Mouse (Mus musculus) testis, adult 2 months (tissue): ENCODE measurements around the gene Mpnd. TPM values are rescaled to one million over a fixed set of nuclear protein-coding genes. Genes with fewer than 3 reads are reported as not detected.

Experiments
- H3K27ac ChIP-seq: fragments of 200-500 bp; 2 replicates; pipeline ENCODE4 v1.5.1; 2012; ENCODE audit warnings: low read depth, low read length; ENCODE audit not compliant: control insufficient read depth, insufficient read depth
- H3K27me3 ChIP-seq: fragments of 200-500 bp; 2 replicates; pipeline ENCODE4 v1.6.1; 2012; ENCODE audit warnings: mild to moderate bottlenecking, low read length, moderate library complexity; ENCODE audit not compliant: control insufficient read depth, insufficient read depth
- H3K36me3 ChIP-seq: fragments of 200-500 bp; 2 replicates; pipeline ENCODE4 v1.6.1; 2012; ENCODE audit warnings: mild to moderate bottlenecking, low read length; ENCODE audit not compliant: control insufficient read depth, insufficient read depth
- H3K4me1 ChIP-seq: fragments of 200-500 bp; 2 replicates; pipeline ENCODE4 v1.6.1; 2012; ENCODE audit warnings: low read length; ENCODE audit not compliant: control insufficient read depth, insufficient read depth
- H3K4me3 ChIP-seq: fragments of 200-500 bp; 2 replicates; pipeline ENCODE4 v1.5.1; 2012; ENCODE audit warnings: low read depth, mild to moderate bottlenecking, low read length, moderate library complexity, mixed read lengths; ENCODE audit not compliant: control insufficient read depth
- CTCF ChIP-seq: fragments of 200-500 bp; IDR thresholded peaks from 2 replicates; pipeline ENCODE4 v1.5.1; 2012; ENCODE audit warnings: low read depth, mild to moderate bottlenecking, inconsistent platforms, low read length, moderate library complexity; ENCODE audit not compliant: control insufficient read depth, insufficient read depth, insufficient replicate concordance
- POLR2A ChIP-seq: fragments of 200-500 bp; IDR thresholded peaks from 2 replicates; pipeline ENCODE4 v1.6.1; 2012; ENCODE audit warnings: low read depth, mild to moderate bottlenecking, inconsistent platforms, low read length, moderate library complexity; ENCODE audit not compliant: control insufficient read depth
- polyA plus RNA-seq: library from polyadenylated mRNA; depleted of rRNA; stranded (reverse); fragments of >200 nt; gene quantifications from 2 replicates; pipeline ENCODE4 v1.2.3, GENCODE M21; 2012; rRNA removed

Mpnd gene
- polyA plus RNA-seq, result 12.7 and 13.1 TPM in 2 replicates

- H3K4me1 ChIP-seq, result peaks cover 34% of the 10 kb centered on the region
- TF ChIP-seq CTCF, result no peak
- TF ChIP-seq POLR2A, result no peak
- H3K27me3 ChIP-seq, result no peaks in the 10 kb centered on the region
- no peaks in the 10 kb centered on the region for H3K36me3 ChIP-seq
- H3K4me3 ChIP-seq, result no peak within 1 kb of the TSS
- no peak within 1 kb of the TSS for H3K27ac ChIP-seq
These were observed at the start of gene Mpnd, which contains the start of gene Stap2 for GRCm38 (mm10) chr17:56005415-56006061. Mpnd (plus strand) TSS chr17:56005711. Stap2 (minus strand) TSS chr17:56005584.

- peak overlapping the region; percentile 80 for H3K4me3 ChIP-seq
- TF ChIP-seq POLR2A (peak; percentile 37; the same call in 1 of the 2 replicates), CTCF (no peak)
- no peaks in the 10 kb centered on the region for H3K36me3 ChIP-seq
- no peak overlapping the region for H3K27ac ChIP-seq
- H3K27me3 ChIP-seq, result no peaks in the 10 kb centered on the region
- H3K4me1 ChIP-seq, result peaks cover 18% of the 10 kb centered on the region
These were observed 49.4 kb upstream of the Mpnd start for GRCm38 (mm10) chr17:55956129-55956528.

GRCm38 (mm10) chr17:55956591-55956990 lies 48.9 kb upstream of the Mpnd start:
- H3K4me1 ChIP-seq, result peaks cover 18% of the 10 kb centered on the region
- no peak overlapping the region for H3K27ac ChIP-seq
- peak overlapping the region; percentile 80 for H3K4me3 ChIP-seq
- TF ChIP-seq CTCF (no peak), POLR2A (no peak)
- H3K36me3 ChIP-seq, result no peaks in the 10 kb centered on the region
- no peaks in the 10 kb centered on the region for H3K27me3 ChIP-seq

GRCm38 (mm10) chr17:55957168-55957567 lies 48.3 kb upstream of the Mpnd start:
- Histone ChIP-seq H3K4me1 (peaks cover 18% of the 10 kb centered on the region), H3K4me3 (no peak overlapping the region), H3K27ac (no peak overlapping the region), H3K27me3 (no peaks in the 10 kb centered on the region), H3K36me3 (no peaks in the 10 kb centered on the region)
- no peak for TF ChIP-seq POLR2A
- peak; percentile 78 for TF ChIP-seq CTCF

- TF ChIP-seq CTCF, result no peak
- no peak for TF ChIP-seq POLR2A
- Histone ChIP-seq H3K4me1 (peaks cover 18% of the 10 kb centered on the region), H3K36me3 (no peaks in the 10 kb centered on the region), H3K27me3 (no peaks in the 10 kb centered on the region), H3K27ac (no peak overlapping the region; the same call in 1 of the 2 replicates), H3K4me3 (no peak overlapping the region)
These were observed 47.6 kb upstream of the Mpnd start for GRCm38 (mm10) chr17:55957726-55958583.

GRCm38 (mm10) chr17:55958584-55958886 lies 47.0 kb upstream of the Mpnd start:
- TF ChIP-seq CTCF, result no peak
- TF ChIP-seq POLR2A, result no peak
- Histone ChIP-seq H3K36me3 (no peaks in the 10 kb centered on the region), H3K27ac (peak overlapping the region; percentile 45), H3K27me3 (no peaks in the 10 kb centered on the region), H3K4me3 (peak overlapping the region; percentile 99; the same call in 1 of the 2 replicates), H3K4me1 (peaks cover 18% of the 10 kb centered on the region)
